Mouse (Mus musculus) neural tube, postnatal 0 days (tissue): Measurements from ENCODE around the gene Rps7. TPM values are rescaled to one million over a fixed set of nuclear protein-coding genes. Genes with fewer than 3 reads are reported as not detected.

Experiments used
- microRNA-seq: library from miRNA; unstranded; fragments of <30 nt; microRNA quantifications from one replicate; pipeline ENCODE4, GENCODE M21; 2016
- polyA plus RNA-seq: library from polyadenylated mRNA; unstranded; fragments of >200 nt; fragmentation: Nextera tagmentation; extraction: Ambion mirVana; gene quantifications from 2 replicates; pipeline ENCODE4 v1.2.1, GENCODE M21; 2015

The Rps7 gene
- 448 and 525 TPM in 2 replicates for polyA plus RNA-seq

GRCm38 (mm10) chr12:28635535-28636476, at the start of gene Rps7:
Gene Rps7 (minus strand): TSS chr12:28635953.

GRCm38 (mm10) chr12:28675121-28675924, 39.6 kb upstream of the Rps7 start, which contains the start of gene Adi1:
Gene Adi1 (plus strand): TSS chr12:28675231.

DNA sequence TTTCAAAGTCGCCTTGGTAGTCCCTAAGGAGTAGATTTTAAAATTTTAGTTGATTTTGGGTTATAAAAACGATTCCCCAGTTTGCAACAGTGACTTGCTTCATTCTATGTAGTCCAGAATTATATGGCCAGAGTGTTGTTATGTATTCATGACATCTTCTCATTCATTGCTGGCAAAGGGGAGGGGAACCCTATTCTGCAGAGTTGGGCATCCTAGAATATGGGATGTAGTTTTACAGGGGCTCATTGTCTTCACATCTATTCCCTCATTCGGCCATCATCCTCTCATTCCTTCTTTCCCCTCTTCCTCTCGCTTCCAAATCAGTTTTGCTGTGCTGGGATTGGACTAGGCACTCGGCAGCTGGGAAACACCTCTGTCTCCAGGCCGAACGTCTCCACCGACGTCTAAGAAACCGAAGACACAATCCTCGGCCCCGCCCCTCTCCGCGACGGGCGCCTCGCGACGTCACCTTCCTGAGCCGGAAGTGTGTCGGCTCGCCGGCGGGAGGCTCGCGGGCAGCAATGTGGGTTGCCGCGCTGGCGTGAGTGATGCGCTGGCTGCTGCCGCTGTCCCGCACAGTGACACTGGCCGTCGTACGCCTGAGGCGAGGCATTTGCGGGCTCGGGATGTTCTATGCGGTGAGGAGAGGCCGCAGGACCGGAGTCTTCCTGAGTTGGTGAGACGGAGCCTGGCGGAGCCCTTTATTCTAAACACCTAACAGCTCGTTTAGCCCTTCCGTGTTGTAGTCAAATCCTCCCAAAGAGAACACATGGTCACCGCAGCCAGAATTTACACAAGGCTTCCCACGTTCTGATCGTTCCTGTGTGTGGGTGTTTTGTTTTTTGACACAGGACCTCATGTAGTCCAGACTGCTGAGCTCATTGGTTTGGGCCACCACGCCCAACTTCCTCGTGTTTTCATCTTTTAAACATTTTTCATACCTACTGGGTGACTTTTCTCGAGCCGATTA, 13.7 kb upstream of the Rps7 start, which contains the start of gene Rnaseh1:
Gene Rnaseh1 (plus strand): TSS at position 462 of the 970 bp plus-strand sequence.

DNA sequence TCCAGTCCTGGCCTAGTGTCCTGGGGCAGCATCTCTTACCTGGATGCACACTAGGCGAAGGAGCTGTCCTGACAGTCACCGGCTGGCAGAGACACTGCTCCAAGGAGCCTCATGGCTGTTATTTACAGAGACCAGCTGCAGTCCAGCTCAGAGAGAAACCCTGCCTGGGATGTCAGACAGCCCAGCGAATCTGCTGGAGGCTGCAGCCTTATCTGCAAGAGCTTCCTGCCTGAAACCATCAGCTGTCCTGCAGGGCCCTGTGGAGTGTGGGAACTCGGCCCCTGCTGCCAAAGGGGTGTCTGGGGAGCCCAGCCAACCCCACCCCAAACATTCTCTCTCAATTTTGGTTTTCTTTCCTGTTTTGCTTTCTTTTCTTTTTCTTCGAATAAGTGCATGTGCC, 12.6 kb downstream of the Rps7 start, which contains the start of gene Colec11:
Gene Colec11 (minus strand): TSS at position 183 of the 400 bp plus-strand sequence.

GRCm38 (mm10) chr12:28582423-28582822, 53.3 kb downstream of the Rps7 start, which contains the start of gene Allc:
Gene Allc (minus strand): TSS chr12:28582523.

Small RNA genes within 50 kb of the gene (microRNA-seq; reads per million reads assigned to microRNA genes)
- gene Mir6937: not detected

Other genes starting within 250 kb of the Rps7 start
- gene Dcdc2c, start 83.6 kb downstream of the Rps7 start, polyA plus RNA-seq: not detected in 2 replicates
- gene Allc, start 53.4 kb downstream of the Rps7 start, polyA plus RNA-seq: 0.28 TPM in 1 of 2 replicates, not detected in the other
- gene Colec11, start 12.6 kb downstream of the Rps7 start, polyA plus RNA-seq: 1.1 and 1.5 TPM in 2 replicates
- 15.7 and 18.2 TPM in 2 replicates for gene Rnaseh1, start 13.6 kb upstream of the Rps7 start, polyA plus RNA-seq
- gene Adi1, start 39.3 kb upstream of the Rps7 start, polyA plus RNA-seq: 29.7 and 31.6 TPM in 2 replicates
- gene Trappc12, start 114.5 kb upstream of the Rps7 start, polyA plus RNA-seq: 30.7 and 35.9 TPM in 2 replicates
- 53.4 and 59.6 TPM in 2 replicates for gene Eipr1, start 115.8 kb upstream of the Rps7 start, polyA plus RNA-seq